Mouse (Mus musculus) cerebellum, adult 2 months (tissue): Measurements from ENCODE around the gene Inpp5d.

ENCODE experiments used
- CTCF ChIP-seq: fragments of 200-500 bp; IDR thresholded peaks from 2 replicates; pipeline ENCODE4 v1.5.1; 2011; ENCODE audit warnings: low read depth, mild to moderate bottlenecking, control low read depth, low read length, moderate library complexity, borderline replicate concordance; ENCODE audit not compliant: insufficient read depth
- POLR2A ChIP-seq: fragments of 200-500 bp; IDR thresholded peaks from 2 replicates; pipeline ENCODE4 v1.6.1; 2011; ENCODE audit warnings: low read length, control low read depth, borderline replicate concordance; ENCODE audit not compliant: insufficient read depth

DNA sequence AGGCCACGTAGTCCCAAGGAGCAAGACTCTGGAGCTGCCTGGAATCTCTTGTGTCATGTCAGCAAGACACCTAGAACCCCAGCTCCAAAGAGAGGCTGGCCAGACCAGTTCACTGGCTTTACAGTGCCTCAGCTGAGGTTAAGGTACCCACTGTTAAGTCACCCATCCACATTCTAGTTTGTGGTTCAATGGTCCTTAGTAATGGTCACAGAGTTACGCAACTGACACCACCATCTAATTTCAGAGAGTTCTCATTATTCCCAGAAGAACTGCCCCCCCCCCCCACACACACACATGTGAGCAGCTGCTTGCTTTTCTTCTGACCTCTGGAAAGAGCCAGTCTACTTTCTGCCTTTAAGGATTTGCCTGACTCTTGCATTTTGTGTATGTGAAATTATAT, 4.7 kb downstream of the Inpp5d start:
- TF ChIP-seq POLR2A, result no peak
- TF ChIP-seq CTCF, result no peak
